Mouse (Mus musculus): Measurements from ENCODE around the gene Sstr3. TPM values are rescaled to one million over a fixed set of nuclear protein-coding genes. Genes with fewer than 3 reads are reported as not detected.

Sstr3 gene
- total RNA-seq (2022): not detected

DNA sequence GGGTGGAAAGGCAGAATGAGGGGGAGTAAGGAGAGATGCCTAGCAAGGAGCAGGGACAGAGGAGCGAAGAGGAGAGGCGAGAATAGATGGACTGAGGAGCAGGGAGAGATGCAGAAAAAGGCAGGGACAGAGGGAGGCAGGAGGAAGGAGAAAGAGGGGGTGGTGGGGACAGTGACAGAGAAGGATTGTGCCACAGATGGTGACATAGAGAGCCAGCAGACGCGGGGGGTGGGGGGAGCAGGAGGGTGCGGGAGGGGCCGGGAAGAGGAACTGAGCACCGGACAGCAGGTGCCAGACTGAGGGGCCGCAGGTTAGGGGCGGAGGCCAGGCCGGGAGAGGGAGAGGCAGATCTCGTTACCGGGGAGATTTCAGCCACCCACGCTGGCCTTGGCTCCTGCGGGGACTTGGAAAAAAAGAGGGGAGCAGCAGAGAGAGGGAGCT, at the start of gene Sstr3:
Gene Sstr3, minus strand, starts transcription at position 125 of the 441 bp plus-strand sequence.
- no peak for DNase-seq (ENCODE audit: low spot score)

GRCm38 (mm10) chr15:78593896-78594425, 49.5 kb upstream of the Sstr3 start:
- DNase-seq (ENCODE audit: low spot score): no peak

DNA sequence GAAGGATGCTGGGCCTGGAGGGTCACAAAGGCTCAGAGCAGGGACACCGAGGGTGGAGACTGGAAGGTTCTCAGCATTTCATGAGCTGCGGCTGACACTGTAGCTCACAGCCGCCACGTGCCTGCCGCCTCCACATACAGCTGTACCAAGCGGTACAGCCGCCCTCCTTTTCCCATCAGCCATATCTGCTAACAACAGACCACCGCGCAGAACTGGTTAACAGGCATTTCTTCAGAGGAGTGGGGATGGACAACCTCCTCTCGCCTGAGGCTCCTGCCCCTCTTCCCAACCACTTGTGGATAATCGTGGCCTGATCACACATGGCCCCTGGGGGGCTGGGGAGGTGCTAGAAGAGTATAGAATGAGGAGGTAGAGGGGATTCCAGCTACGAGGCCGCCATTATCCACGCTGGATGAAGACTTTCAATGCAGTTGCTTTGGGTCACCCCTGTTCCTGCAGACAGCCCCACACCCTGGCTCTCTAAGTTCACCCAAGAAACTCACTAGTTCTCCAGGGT, 48.0 kb upstream of the Sstr3 start:
- DNase-seq (ENCODE audit: low spot score): no peak

- no peak for DNase-seq (ENCODE audit: low spot score)
Observed at GRCm38 (mm10) chr15:78591680-78592451, 47.4 kb upstream of the Sstr3 start.

DNA sequence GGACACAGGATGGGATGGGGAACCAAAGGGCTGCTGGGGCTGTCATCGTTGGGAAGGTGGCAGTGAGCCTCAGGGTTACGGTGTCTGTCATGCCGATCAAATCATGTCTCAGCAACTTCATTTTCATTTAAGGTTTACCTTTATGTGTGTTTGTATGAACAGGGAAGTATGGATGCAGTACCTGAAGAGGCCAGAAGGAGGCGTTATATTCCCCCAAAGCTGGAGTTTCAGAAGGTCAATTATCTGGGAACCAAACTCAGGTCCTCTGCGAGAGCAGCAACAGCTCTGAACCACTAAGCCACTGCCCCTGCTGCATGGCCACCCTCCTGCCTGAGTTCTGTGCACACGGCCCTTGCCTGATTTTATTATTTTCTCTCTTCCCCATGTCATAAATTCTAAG, 46.3 kb upstream of the Sstr3 start:
- no peak for DNase-seq (ENCODE audit: low spot score)

DNA sequence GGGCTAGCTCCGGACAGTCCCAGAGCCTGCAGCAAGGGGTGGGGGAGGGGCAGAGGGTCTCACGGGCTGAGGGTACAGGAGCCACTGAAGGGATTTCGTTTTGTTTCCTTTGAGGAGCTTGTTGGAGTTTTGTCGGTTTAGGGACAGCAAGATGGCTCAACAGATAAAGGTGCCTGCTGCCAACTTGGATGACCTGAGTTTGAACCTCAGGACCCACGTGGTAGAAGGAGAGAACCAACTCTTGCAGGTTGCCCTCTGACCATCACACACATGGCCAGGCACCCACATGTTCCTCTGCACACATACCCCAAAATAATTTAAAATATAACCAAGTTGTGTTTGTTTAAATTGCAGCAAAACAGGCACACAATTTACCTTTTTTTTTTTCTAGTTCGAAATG, 45.5 kb upstream of the Sstr3 start:
- no peak for DNase-seq (ENCODE audit: low spot score)

DNA sequence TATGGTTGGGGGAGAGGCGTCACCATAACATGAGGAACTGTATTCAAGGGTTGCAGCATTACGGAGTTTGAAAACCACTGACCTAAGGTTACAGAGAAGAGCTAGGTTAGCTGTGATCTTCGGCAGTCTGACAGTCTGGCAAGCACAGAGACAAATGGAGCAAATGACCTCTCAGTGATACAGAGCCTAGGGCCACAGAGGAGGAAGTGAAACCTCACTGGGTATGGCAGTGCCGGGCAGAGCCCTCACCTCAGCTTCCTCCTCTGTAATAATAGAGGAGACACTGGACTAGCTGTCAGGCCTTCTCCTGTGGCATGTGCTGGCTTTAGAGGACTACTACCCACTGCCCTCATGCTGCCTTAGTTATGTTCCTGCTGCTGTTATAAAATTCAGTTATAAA, 44.4 kb upstream of the Sstr3 start:
- DNase-seq (ENCODE audit: low spot score): peak; percentile 34

- no peak for DNase-seq (ENCODE audit: low spot score)
Observed at GRCm38 (mm10) chr15:78588049-78588448, 43.6 kb upstream of the Sstr3 start.

DNA sequence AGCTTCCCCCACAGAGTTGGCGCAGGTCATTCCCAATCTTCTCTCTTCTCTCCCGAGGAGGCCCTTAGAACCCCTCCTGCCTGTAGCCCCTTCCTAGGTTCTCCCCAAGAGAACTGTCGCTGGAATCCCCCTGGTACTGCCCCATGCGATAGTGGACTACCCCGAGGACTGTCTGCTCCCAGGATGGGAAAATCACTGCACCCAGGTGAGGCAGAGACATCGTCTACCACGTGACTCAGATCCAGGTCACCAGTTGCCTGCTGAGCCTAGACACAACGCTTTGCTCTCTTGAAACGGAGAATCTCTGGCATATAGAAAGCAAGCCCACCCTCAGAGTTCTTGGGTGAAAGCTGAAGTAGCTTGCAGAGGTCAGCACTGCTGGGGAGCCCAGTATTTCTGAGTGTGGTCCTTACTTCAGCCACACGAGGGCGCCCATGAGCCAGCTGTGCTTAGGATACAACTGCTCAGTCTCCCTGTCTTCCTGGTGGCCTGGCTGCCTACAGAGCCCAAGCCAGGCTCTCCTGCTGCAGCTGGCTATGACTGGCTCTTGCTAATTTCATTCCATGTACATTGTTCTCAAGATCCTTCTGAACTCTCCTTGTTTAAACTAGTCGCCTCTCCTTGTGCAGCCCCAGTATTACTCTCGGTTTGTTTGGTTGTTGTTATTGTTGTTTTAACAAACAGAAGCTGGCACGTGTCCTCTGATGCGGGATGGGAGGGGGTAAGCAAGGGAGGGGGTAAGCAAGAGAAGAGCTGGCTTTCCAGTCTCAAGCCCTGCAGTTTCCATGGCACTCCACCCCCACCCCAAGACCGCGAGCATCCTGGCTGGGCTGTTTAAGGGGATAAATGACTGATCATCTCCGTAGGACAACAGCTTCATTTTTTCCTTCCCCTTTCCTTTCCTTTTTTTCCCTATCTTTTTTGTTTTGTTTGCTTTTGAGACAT, 42.8 kb upstream of the Sstr3 start:
- peak; percentile 83 for DNase-seq (ENCODE audit: low spot score)

- DNase-seq (ENCODE audit: low spot score): no peak
Observed at GRCm38 (mm10) chr15:78585404-78585803, 40.9 kb upstream of the Sstr3 start.

GRCm38 (mm10) chr15:78583352-78583751, 38.9 kb upstream of the Sstr3 start:
- no peak for DNase-seq (ENCODE audit: low spot score)

- DNase-seq (ENCODE audit: low spot score): no peak
Observed at GRCm38 (mm10) chr15:78576284-78576810, 31.9 kb upstream of the Sstr3 start.

- no peak for DNase-seq (ENCODE audit: low spot score)
Observed at GRCm38 (mm10) chr15:78572658-78573397, 28.3 kb upstream of the Sstr3 start, which contains the start of gene Rac2. Gene Rac2 (minus strand): TSS chr15:78572783.

- no peak for DNase-seq (ENCODE audit: low spot score)
Observed at GRCm38 (mm10) chr15:78572270-78572600, 27.8 kb upstream of the Sstr3 start.

DNA sequence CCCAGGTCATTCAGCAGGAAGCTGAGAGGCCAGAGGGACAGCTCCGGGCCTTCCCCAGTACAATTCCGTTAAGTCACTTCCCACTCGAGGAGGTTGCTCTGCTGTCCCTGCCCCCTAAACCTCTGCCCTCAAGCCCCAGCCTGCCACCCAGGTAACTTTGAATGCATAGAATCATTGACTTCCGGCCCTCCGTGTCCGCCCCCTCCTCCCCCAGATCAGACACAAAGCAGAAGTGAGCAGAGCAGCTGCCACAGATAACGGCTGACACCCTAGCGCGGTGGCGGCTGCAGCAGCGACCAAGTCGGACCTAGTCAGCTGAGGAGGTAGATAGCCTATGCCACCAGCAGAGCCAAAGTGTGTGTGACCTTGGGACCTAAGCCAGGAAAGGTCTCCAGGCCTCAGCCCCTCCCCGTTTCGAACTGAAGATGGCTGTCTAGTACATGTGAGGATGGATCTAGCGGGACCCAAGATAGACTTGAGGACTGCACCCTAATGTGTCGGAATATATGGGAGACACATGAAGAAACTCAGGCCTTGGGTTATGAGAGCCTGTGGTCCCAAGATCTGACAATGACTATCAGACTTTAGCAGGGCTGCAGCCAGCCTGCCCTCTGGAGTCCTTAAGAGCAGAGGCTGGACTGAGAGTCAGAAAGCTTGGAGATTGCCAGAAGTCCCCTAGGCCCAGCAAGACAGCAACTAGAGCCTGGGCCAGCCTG, 27.2 kb upstream of the Sstr3 start:
- DNase-seq (ENCODE audit: low spot score): no peak

DNA sequence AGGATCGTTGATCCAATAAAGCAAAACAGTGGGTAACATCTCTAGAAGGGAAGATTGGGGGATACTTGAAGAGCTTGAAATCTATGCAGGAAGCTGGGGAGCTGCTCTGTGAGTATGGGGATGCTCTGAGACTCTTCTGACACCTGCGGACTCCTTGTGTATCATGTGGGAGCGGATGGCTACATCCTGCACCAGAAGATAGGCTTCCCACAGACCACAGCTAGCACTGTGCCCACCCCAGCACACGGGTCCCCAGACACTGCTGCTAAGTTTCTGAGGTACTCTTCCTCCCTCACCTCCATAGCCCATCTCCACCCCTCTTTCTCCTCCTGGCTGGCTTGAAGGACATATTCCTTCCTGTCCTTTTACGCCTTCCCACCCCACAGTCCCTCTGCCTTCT, 25.7 kb upstream of the Sstr3 start:
- no peak for DNase-seq (ENCODE audit: low spot score)

GRCm38 (mm10) chr15:78567608-78568120, 23.2 kb upstream of the Sstr3 start:
- no peak for DNase-seq (ENCODE audit: low spot score)

DNA sequence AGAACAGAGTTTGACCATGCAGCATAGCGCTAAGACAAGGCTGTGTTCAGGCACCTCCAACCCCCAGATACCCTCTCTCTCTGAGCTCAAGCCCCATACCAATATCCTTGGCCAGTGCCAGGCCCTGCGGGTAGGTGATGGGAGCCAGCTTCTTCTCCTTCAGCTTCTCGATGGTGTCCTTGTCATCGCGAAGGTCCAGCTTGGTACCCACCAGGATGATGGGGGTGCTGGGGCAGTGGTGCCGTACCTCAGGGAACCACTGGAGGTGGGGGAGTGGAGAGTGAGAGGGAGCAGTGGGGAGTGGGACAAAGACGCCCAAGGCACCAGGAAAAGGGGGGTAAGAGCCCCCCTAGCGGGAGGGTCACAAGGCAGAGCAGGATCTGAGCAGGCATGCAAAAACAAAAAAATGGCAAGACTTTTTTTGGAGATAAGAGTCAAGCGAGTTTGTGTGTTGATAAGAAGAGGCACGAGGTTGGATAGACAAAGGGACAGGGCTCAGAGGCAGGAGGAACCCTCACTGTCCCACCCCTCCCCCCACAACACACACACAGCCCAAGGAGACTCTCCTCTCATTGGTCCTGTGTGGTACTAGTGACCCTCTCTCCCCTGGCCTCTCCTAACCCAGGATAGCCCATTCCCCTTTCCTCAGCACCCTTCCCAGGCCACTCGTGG, 20.4 kb upstream of the Sstr3 start:
- no peak for DNase-seq (ENCODE audit: low spot score)

- DNase-seq (ENCODE audit: low spot score): no peak
Observed at GRCm38 (mm10) chr15:78563937-78564336, 19.5 kb upstream of the Sstr3 start.

GRCm38 (mm10) chr15:78563344-78563743, 18.9 kb upstream of the Sstr3 start:
- DNase-seq (ENCODE audit: low spot score): no peak

All from heart, adult 8-10 months (tissue).